Mouse (Mus musculus) myocyte (in vitro differentiated cells): ENCODE data around the gene Mrps26. TPM values are rescaled to one million over a fixed set of nuclear protein-coding genes. Genes with fewer than 3 reads are reported as not detected.
A peak's percentile ranks its signal among the peaks of the same experiment; 100 is the strongest.

ENCODE experiments used
- H3K27me3 ChIP-seq: one replicate; pipeline ENCODE4 v1.6.1; 2011; ENCODE audit not compliant: control insufficient read depth, insufficient read depth, insufficient read length
- H3K36me3 ChIP-seq: one replicate; pipeline ENCODE4 v1.6.1; 2011; ENCODE audit not compliant: control insufficient read depth, insufficient read depth
- H3K4me2 ChIP-seq: one replicate; pipeline ENCODE4 v1.6.1; 2011; ENCODE audit warnings: low read depth, control low read depth
- H3K4me3 ChIP-seq: one replicate; pipeline ENCODE4 v1.5.1; 2011; ENCODE audit warnings: mild to moderate bottlenecking, control low read depth, moderate library complexity
- H3K79me2 ChIP-seq: one replicate; pipeline ENCODE4 v1.6.1; 2011; ENCODE audit not compliant: control insufficient read depth, insufficient read depth
- H3ac ChIP-seq: one replicate; pipeline ENCODE4 v1.6.1; 2011; ENCODE audit not compliant: control insufficient read depth, insufficient read length
- CEBPB ChIP-seq: IDR thresholded peaks from 2 replicates; pipeline ENCODE4 v1.6.1; 2011; ENCODE audit warnings: mild to moderate bottlenecking, moderate library complexity; ENCODE audit not compliant: poor library complexity, insufficient read depth, severe bottlenecking
- E2F4 ChIP-seq: IDR thresholded peaks from one replicate; pipeline ENCODE4 v1.6.1; 2011; ENCODE audit warnings: mild to moderate bottlenecking, control low read depth, moderate library complexity; ENCODE audit not compliant: insufficient read depth
- MAX ChIP-seq: IDR thresholded peaks from one replicate; pipeline ENCODE4 v1.6.1; 2011; ENCODE audit warnings: low read depth, mild to moderate bottlenecking, control low read depth
- MYOD1 ChIP-seq, 3 experiments: IDR thresholded peaks; one replicate each; pipeline ENCODE4 v1.6.1; 2011; ENCODE audit warnings: control low read depth in 2 of 3, low read depth in 2 of 3, mild to moderate bottlenecking in 2 of 3, moderate library complexity in 1 of 3; ENCODE audit not compliant: insufficient read length in 2 of 3, control insufficient read depth in 1 of 3
- MYOG ChIP-seq, 3 experiments: IDR thresholded peaks; one replicate each; pipeline ENCODE4 v1.6.1; 2011; ENCODE audit warnings: control low read depth in 2 of 3, low read depth in 2 of 3, mild to moderate bottlenecking in 2 of 3; ENCODE audit not compliant: insufficient read length in 2 of 3, control insufficient read depth in 1 of 3, insufficient read depth in 1 of 3
- POLR2A ChIP-seq: IDR thresholded peaks from one replicate; pipeline ENCODE4 v1.6.1; 2011; ENCODE audit warnings: low read depth, mild to moderate bottlenecking, control low read depth, moderate library complexity; ENCODE audit not compliant: insufficient read length
- POLR2AphosphoS2 ChIP-seq: IDR thresholded peaks from one replicate; pipeline ENCODE4 v1.6.1; 2011; ENCODE audit warnings: low read depth, control low read depth; ENCODE audit not compliant: insufficient read length
- REST ChIP-seq: IDR thresholded peaks from one replicate; pipeline ENCODE4 v1.6.1; 2011; ENCODE audit warnings: mild to moderate bottlenecking, control low read depth, moderate library complexity; ENCODE audit not compliant: insufficient read depth, insufficient read length
- SRF ChIP-seq: IDR thresholded peaks from one replicate; pipeline ENCODE4 v1.6.1; 2011; ENCODE audit warnings: low read depth; ENCODE audit not compliant: control insufficient read depth, insufficient read length
- TCF12 ChIP-seq: IDR thresholded peaks from one replicate; pipeline ENCODE4 v1.6.1; 2011; ENCODE audit warnings: mild to moderate bottlenecking, control low read depth; ENCODE audit not compliant: poor library complexity, insufficient read depth, severe bottlenecking
- TCF3 ChIP-seq: IDR thresholded peaks from one replicate; pipeline ENCODE4 v1.6.1; 2011; ENCODE audit warnings: low read depth, control low read depth; ENCODE audit not compliant: insufficient read length
- USF1 ChIP-seq: IDR thresholded peaks from one replicate; pipeline ENCODE4 v1.6.1; 2011; ENCODE audit warnings: low read depth, mild to moderate bottlenecking, control low read depth, moderate library complexity
- polyA plus RNA-seq: library from polyadenylated mRNA; unstranded; fragments of >200 nt; fragmentation: generic; extraction: Trizol; gene quantifications from one replicate; pipeline ENCODE4 v1.2.1, GENCODE M21; 2012; ENCODE audit warnings: missing spikeins

Mrps26 gene
- polyA plus RNA-seq, 1 experiment = 86.9 TPM

GRCm38 (mm10) chr2:130577021-130577420 is 13.5 kb downstream of the Mrps26 start:
- H3K79me2 ChIP-seq = no peaks in the 10 kb centered on the region
- no peak for TF ChIP-seq CEBPB
- TF ChIP-seq MAX = no peak
- no peak for TF ChIP-seq TCF12
- TF ChIP-seq POLR2A = no peak
- TF ChIP-seq TCF3 = no peak
- TF ChIP-seq REST = no peak
- no peak for TF ChIP-seq E2F4
- no peak for TF ChIP-seq SRF
- TF ChIP-seq USF1 = no peak
- TF ChIP-seq MYOG (IDR thresholded peaks at IDR 0.05; ENCODE audit: control insufficient read depth in 1 of 3, insufficient read depth in 1 of 3, insufficient read length in 2 of 3, low read depth in 2 of 3) = no peak
- no peak for TF ChIP-seq POLR2AphosphoS2
- TF ChIP-seq MYOD1 (IDR thresholded peaks at IDR 0.05; ENCODE audit: control insufficient read depth in 1 of 3, insufficient read length in 2 of 3, low read depth in 2 of 3) = no peak
- no peaks in the 10 kb centered on the region for H3K36me3 ChIP-seq
- H3ac ChIP-seq = no peak overlapping the region
- H3K27me3 ChIP-seq = peaks cover 17% of the 10 kb centered on the region
- H3K4me2 ChIP-seq = no peak overlapping the region
- peak overlapping the region; percentile 1 for H3K4me3 ChIP-seq

GRCm38 (mm10) chr2:130577632-130578031 is 14.1 kb downstream of the Mrps26 start:
- TF ChIP-seq USF1 (peak; percentile 98), SRF (no peak), MYOG (IDR thresholded peaks at IDR 0.05; ENCODE audit: control insufficient read depth in 1 of 3, insufficient read depth in 1 of 3, insufficient read length in 2 of 3, low read depth in 2 of 3) (no peak), MYOD1 (IDR thresholded peaks at IDR 0.05; ENCODE audit: control insufficient read depth in 1 of 3, insufficient read length in 2 of 3, low read depth in 2 of 3) (no peak), REST (no peak), MAX (no peak), POLR2A (peak; percentile 63), E2F4 (no peak), TCF12 (no peak), POLR2AphosphoS2 (peak; percentile 37)
- H3ac ChIP-seq = no peak overlapping the region
- H3K36me3 ChIP-seq = no peaks in the 10 kb centered on the region
- peak overlapping the region; percentile 86 for H3K4me2 ChIP-seq
- peaks cover 17% of the 10 kb centered on the region for H3K27me3 ChIP-seq
- H3K79me2 ChIP-seq = no peaks in the 10 kb centered on the region
- peak overlapping the region; percentile 1 for H3K4me3 ChIP-seq

- H3ac ChIP-seq = no peak overlapping the region
- H3K36me3 ChIP-seq = no peaks in the 10 kb centered on the region
- H3K4me3 ChIP-seq = peak overlapping the region; percentile 1
- H3K27me3 ChIP-seq = peaks cover 17% of the 10 kb centered on the region
- H3K4me2 ChIP-seq = peak overlapping the region; percentile 86
- no peaks in the 10 kb centered on the region for H3K79me2 ChIP-seq
- TF ChIP-seq POLR2AphosphoS2 = no peak
- TF ChIP-seq MYOG (IDR thresholded peaks at IDR 0.05; ENCODE audit: control insufficient read depth in 1 of 3, insufficient read depth in 1 of 3, insufficient read length in 2 of 3, low read depth in 2 of 3) = no peak
- TF ChIP-seq TCF12 = no peak
- no peak for TF ChIP-seq REST
- no peak for TF ChIP-seq TCF3
- no peak for TF ChIP-seq POLR2A
- TF ChIP-seq MYOD1 (IDR thresholded peaks at IDR 0.05; ENCODE audit: control insufficient read depth in 1 of 3, insufficient read length in 2 of 3, low read depth in 2 of 3) = no peak
- no peak for TF ChIP-seq SRF
- TF ChIP-seq CEBPB = no peak
- TF ChIP-seq E2F4 = no peak
- TF ChIP-seq USF1 = no peak
- TF ChIP-seq MAX = no peak
Measured at GRCm38 (mm10) chr2:130578148-130578547, 14.6 kb downstream of the Mrps26 start.

GRCm38 (mm10) chr2:130579791-130580190 is 16.2 kb downstream of the Mrps26 start:
- no peak overlapping the region for H3ac ChIP-seq
- H3K79me2 ChIP-seq = no peaks in the 10 kb centered on the region
- H3K27me3 ChIP-seq = peaks cover 17% of the 10 kb centered on the region
- H3K4me3 ChIP-seq = no peak overlapping the region
- no peaks in the 10 kb centered on the region for H3K36me3 ChIP-seq
- H3K4me2 ChIP-seq = no peak overlapping the region
- TF ChIP-seq POLR2AphosphoS2 (no peak), MYOD1 (IDR thresholded peaks at IDR 0.05; ENCODE audit: control insufficient read depth in 1 of 3, insufficient read length in 2 of 3, low read depth in 2 of 3) (no peak), E2F4 (no peak), SRF (no peak), TCF3 (no peak), TCF12 (no peak), POLR2A (no peak), CEBPB (no peak), REST (no peak), MAX (no peak), MYOG (IDR thresholded peaks at IDR 0.05; ENCODE audit: control insufficient read depth in 1 of 3, insufficient read depth in 1 of 3, insufficient read length in 2 of 3, low read depth in 2 of 3) (no peak), USF1 (no peak)
